Mouse (Mus musculus) fat pad, adult 2 months (tissue): ENCODE measurements at regions not wholly inside any gene's neighbourhood (a gene's known extent, or its start where the extent isn't known, plus 50 kb on each side); places are given as distances from the start of the nearest gene placed in this dataset.
A peak's percentile ranks its signal among the peaks of the same experiment; 100 is the strongest.
"Not testable (repeated sequence)": the region's sequence is repeated elsewhere in the genome, so short reads cannot be mapped to it uniquely, and the experiment has no call there.

ENCODE experiments used
- DNase-seq: peaks from one replicate; pipeline ENCODE4 v3.0.0-alpha.2; 2011; ENCODE audit warnings: low read depth, low spot score; ENCODE audit errors: extremely low read depth

GRCm38 (mm10) chr15:34027111-34027510 lies 330.6 kb downstream of the 9430069I07Rik start:
- DNase-seq: not testable (repeated sequence)

- DNase-seq: no peak
These were observed 332.3 kb downstream of the 9430069I07Rik start for GRCm38 (mm10) chr15:34025396-34025795.

- no peak for DNase-seq
These were observed 335.8 kb downstream of the 9430069I07Rik start for GRCm38 (mm10) chr15:34021857-34022256.

GRCm38 (mm10) chr15:34016397-34017156 lies 341.1 kb downstream of the 9430069I07Rik start:
- peak; percentile 39 for DNase-seq

- no peak for DNase-seq
These were observed 349.1 kb downstream of the 9430069I07Rik start for GRCm38 (mm10) chr15:34008591-34008990.

- no peak for DNase-seq
These were observed 365.3 kb downstream of the 9430069I07Rik start for GRCm38 (mm10) chr15:33992383-33992782.

- no peak for DNase-seq
These were observed 382.6 kb downstream of the 9430069I07Rik start for GRCm38 (mm10) chr15:33975077-33975476.

GRCm38 (mm10) chr15:33973466-33973865 lies 384.2 kb downstream of the 9430069I07Rik start:
- DNase-seq: no peak

GRCm38 (mm10) chr15:33969409-33969808 lies 388.3 kb downstream of the 9430069I07Rik start:
- DNase-seq: no peak

GRCm38 (mm10) chr15:33935013-33935664 lies 422.5 kb downstream of the 9430069I07Rik start:
- DNase-seq: no peak

GRCm38 (mm10) chr15:33926446-33926845 lies 431.2 kb downstream of the 9430069I07Rik start:
- DNase-seq: no peak

GRCm38 (mm10) chr15:33924094-33924890 lies 433.4 kb downstream of the 9430069I07Rik start:
- DNase-seq: peak; percentile 67

GRCm38 (mm10) chr15:33914891-33915290 lies 442.8 kb downstream of the 9430069I07Rik start:
- no peak for DNase-seq

- DNase-seq: no peak
These were observed 450.8 kb downstream of the 9430069I07Rik start for GRCm38 (mm10) chr15:33906727-33907479.

GRCm38 (mm10) chr15:33896076-33896475 lies 461.6 kb downstream of the 9430069I07Rik start:
- DNase-seq: no peak

GRCm38 (mm10) chr15:33890606-33891005 lies 467.1 kb downstream of the 9430069I07Rik start:
- DNase-seq: no peak

GRCm38 (mm10) chr15:33888865-33889368 lies 468.8 kb downstream of the 9430069I07Rik start:
- no peak for DNase-seq

GRCm38 (mm10) chr15:33862224-33862752 lies 495.4 kb downstream of the 9430069I07Rik start:
- DNase-seq: no peak

- DNase-seq: no peak
These were observed 532.1 kb downstream of the 9430069I07Rik start for GRCm38 (mm10) chr15:33825435-33826088.

- DNase-seq: no peak
These were observed 532.8 kb downstream of the 9430069I07Rik start for GRCm38 (mm10) chr15:33824826-33825225.
